Mouse (Mus musculus): ENCODE measurements around the gene Asb16. TPM values are rescaled to one million over a fixed set of nuclear protein-coding genes. Genes with fewer than 3 reads are reported as not detected.
A peak's percentile ranks its signal among the peaks of the same experiment; 100 is the strongest.

The Asb16 gene
- polyA plus RNA-seq, 1 experiment from 2014 or later = 0.09 TPM

DNA sequence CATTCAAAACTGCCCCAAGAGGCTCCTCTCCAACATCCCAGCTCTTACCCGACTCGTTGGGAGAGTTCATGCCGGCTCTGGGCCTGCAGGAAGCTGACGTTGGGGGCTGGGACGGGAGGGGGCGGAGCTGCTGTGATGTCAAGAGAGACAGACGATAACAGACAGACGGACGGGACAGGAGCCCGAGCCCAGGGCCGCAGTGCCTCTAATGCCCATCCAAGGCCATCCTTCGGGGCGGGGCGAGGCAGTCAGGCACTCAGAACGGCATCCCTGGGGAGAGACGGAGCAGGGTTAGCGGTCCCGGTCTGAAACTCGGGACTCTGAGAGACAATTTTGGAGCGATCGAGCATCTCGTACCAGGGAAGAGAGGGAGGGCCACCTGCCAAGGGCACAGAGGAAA lies 43.9 kb upstream of the Asb16 start:
- ATAC-seq (ENCODE audit: low FRiP score, low TSS enrichment) = no peak
- Histone ChIP-seq H3K4me2 (replicated peaks; ENCODE audit: low read depth, low read length) (peak overlapping the region; percentile 37), H3K27ac (ENCODE audit: low read depth, low read length) (no peak overlapping the region), H3K4me3 (ENCODE audit: low read length) (peak overlapping the region; percentile 16; the same call in 1 of the 2 replicates), H3K9ac (ENCODE audit: low read depth, low read length) (0 out of 2 replicates have a peak overlapping the region, but pooled peaks have one; percentile 24), H3K9me3 (ENCODE audit: control insufficient read depth, low read length) (no peaks in the 10 kb centered on the region), H3K36me3 (ENCODE audit: control insufficient read depth, insufficient read depth, low read length) (no peaks in the 10 kb centered on the region; the same call in 1 of the 2 replicates), H3K27me3 (ENCODE audit: control insufficient read depth, insufficient read depth, low read length) (no peaks in the 10 kb centered on the region), H3K4me1 (ENCODE audit: control insufficient read depth, insufficient read depth, low read length) (peaks cover 43% of the 10 kb centered on the region)
- WGBS = 10% methylated on average over 22 of the region's 22 CpGs

- H3K4me1 ChIP-seq (ENCODE audit: control insufficient read depth, insufficient read depth, low read length) = peaks cover 39% of the 10 kb centered on the region
- no peak for ATAC-seq (ENCODE audit: low FRiP score, low TSS enrichment)
- H3K36me3 ChIP-seq (ENCODE audit: control insufficient read depth, insufficient read depth, low read length) = no peaks in the 10 kb centered on the region; the same call in 1 of the 2 replicates
- H3K4me2 ChIP-seq (replicated peaks; ENCODE audit: low read depth, low read length) = peak overlapping the region; percentile 37; the same call in 1 of the 2 replicates
- no peak overlapping the region for H3K4me3 ChIP-seq (ENCODE audit: low read length)
- 74% methylated on average over 5 of the region's 5 CpGs for WGBS
- no peak overlapping the region for H3K27ac ChIP-seq (ENCODE audit: low read depth, low read length)
- no peak overlapping the region for H3K9ac ChIP-seq (ENCODE audit: low read depth, low read length)
- no peaks in the 10 kb centered on the region for H3K9me3 ChIP-seq (ENCODE audit: control insufficient read depth, low read length)
- no peaks in the 10 kb centered on the region for H3K27me3 ChIP-seq (ENCODE audit: control insufficient read depth, insufficient read depth, low read length)
Measured at GRCm38 (mm10) chr11:102225221-102225620, 43.3 kb upstream of the Asb16 start.

- no peak overlapping the region for H3K4me3 ChIP-seq (ENCODE audit: low read length)
- H3K9ac ChIP-seq (ENCODE audit: low read depth, low read length) = no peak overlapping the region
- ATAC-seq (ENCODE audit: low FRiP score, low TSS enrichment) = no peak
- no peak overlapping the region for H3K27ac ChIP-seq (ENCODE audit: low read depth, low read length)
- peaks cover 39% of the 10 kb centered on the region for H3K4me1 ChIP-seq (ENCODE audit: control insufficient read depth, insufficient read depth, low read length)
- H3K27me3 ChIP-seq (ENCODE audit: control insufficient read depth, insufficient read depth, low read length) = no peaks in the 10 kb centered on the region
- no peaks in the 10 kb centered on the region for H3K36me3 ChIP-seq (ENCODE audit: control insufficient read depth, insufficient read depth, low read length)
- no peak overlapping the region for H3K4me2 ChIP-seq (replicated peaks; ENCODE audit: low read depth, low read length)
- 78% methylated on average over 12 of the region's 12 CpGs for WGBS
- H3K9me3 ChIP-seq (ENCODE audit: control insufficient read depth, low read length) = no peaks in the 10 kb centered on the region
Measured at GRCm38 (mm10) chr11:102226067-102226978, 42.2 kb upstream of the Asb16 start.

DNA sequence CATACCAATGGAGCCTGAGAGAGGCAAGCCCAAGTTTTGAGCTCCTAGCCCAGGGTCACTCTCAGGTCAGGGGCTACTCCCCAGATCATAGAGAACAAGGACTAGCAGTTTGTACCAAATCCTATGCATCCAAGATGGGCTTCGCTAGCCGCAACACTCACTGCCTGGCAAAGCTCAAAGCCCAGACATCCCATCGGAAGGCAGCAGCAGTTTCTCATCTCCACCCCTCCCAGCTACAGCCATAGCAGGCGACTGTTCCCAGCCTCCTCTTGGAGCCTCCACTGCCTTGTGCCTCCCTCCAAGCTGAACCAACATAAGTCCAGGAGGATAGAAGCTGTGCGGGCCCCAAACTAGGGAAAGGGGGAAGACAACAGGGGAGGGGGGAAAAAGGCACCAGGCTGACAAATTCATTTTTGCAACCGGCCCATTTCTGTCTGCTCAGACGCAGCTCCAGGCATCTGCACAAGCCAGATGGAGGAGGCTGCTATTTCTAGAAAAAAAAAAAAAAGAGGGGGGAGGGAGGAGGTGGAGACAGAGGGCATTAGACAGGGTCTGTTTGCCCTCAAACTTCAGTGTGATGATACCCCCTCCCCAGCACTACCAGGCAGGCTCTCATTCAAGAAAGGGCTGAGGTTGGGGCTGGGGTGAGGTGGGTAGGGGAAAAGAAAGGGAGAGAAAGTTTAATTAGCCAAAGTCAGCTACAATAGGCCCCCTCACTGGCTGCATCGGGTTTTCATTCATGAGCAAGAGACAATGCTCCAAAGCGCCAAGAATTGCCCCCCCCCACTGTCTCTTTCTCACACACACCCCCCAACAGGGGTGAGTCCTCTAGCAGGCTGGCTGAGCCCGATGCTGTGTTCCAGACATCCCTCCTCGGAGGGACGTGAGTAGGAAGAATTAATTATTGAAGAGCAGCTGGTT lies 41.0 kb upstream of the Asb16 start:
- H3K4me1 ChIP-seq (ENCODE audit: control insufficient read depth, insufficient read depth, low read length) = peaks cover 28% of the 10 kb centered on the region
- H3K4me2 ChIP-seq (replicated peaks; ENCODE audit: low read depth, low read length) = peak overlapping the region; percentile 88
- peak overlapping the region; percentile 92 for H3K4me3 ChIP-seq (ENCODE audit: low read length)
- peak overlapping the region; percentile 18; the same call in 1 of the 2 replicates for H3K9ac ChIP-seq (ENCODE audit: low read depth, low read length)
- 27% methylated on average over 12 of the region's 12 CpGs for WGBS
- H3K36me3 ChIP-seq (ENCODE audit: control insufficient read depth, insufficient read depth, low read length) = no peaks in the 10 kb centered on the region
- no peaks in the 10 kb centered on the region for H3K9me3 ChIP-seq (ENCODE audit: control insufficient read depth, low read length)
- no peak for ATAC-seq (ENCODE audit: low FRiP score, low TSS enrichment)
- H3K27ac ChIP-seq (ENCODE audit: low read depth, low read length) = no peak overlapping the region
- no peaks in the 10 kb centered on the region for H3K27me3 ChIP-seq (ENCODE audit: control insufficient read depth, insufficient read depth, low read length)

DNA sequence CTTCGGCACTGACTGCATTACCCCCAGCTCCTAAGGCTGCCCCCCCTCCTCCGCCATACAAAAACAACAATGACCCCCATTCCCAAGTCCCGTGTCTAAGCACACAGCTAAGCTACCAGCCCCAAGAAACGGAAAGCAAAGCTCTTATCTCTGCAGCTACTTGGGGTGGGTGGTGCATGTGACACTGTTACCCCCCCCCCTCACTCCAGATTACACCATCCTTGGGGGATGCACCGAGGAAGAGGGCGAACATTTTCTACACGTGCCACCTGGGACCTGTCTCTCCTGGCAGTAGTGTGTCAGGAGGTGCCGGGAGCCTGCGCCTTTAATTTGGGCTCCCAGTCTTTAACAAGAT lies 40.4 kb upstream of the Asb16 start:
- ATAC-seq (ENCODE audit: low FRiP score, low TSS enrichment) = no peak
- Histone ChIP-seq H3K36me3 (ENCODE audit: control insufficient read depth, insufficient read depth, low read length) (no peaks in the 10 kb centered on the region), H3K27me3 (ENCODE audit: control insufficient read depth, insufficient read depth, low read length) (no peaks in the 10 kb centered on the region), H3K4me2 (replicated peaks; ENCODE audit: low read depth, low read length) (peak overlapping the region; percentile 88), H3K9me3 (ENCODE audit: control insufficient read depth, low read length) (no peaks in the 10 kb centered on the region), H3K9ac (ENCODE audit: low read depth, low read length) (peak overlapping the region; percentile 18; the same call in 1 of the 2 replicates), H3K27ac (ENCODE audit: low read depth, low read length) (no peak overlapping the region), H3K4me1 (ENCODE audit: control insufficient read depth, insufficient read depth, low read length) (peaks cover 28% of the 10 kb centered on the region), H3K4me3 (ENCODE audit: low read length) (peak overlapping the region; percentile 92)
- WGBS = 35% methylated on average over 9 of the region's 9 CpGs

- no peaks in the 10 kb centered on the region for H3K9me3 ChIP-seq (ENCODE audit: control insufficient read depth, low read length)
Measured at GRCm38 (mm10) chr11:102228646-102229268, 39.8 kb upstream of the Asb16 start.

GRCm38 (mm10) chr11:102229331-102229953 lies 39.1 kb upstream of the Asb16 start:
- Histone ChIP-seq H3K4me3 (ENCODE audit: low read length) (peak overlapping the region; percentile 92), H3K4me1 (ENCODE audit: control insufficient read depth, insufficient read depth, low read length) (peaks cover 27% of the 10 kb centered on the region), H3K4me2 (replicated peaks; ENCODE audit: low read depth, low read length) (peak overlapping the region; percentile 88), H3K9me3 (ENCODE audit: control insufficient read depth, low read length) (no peaks in the 10 kb centered on the region), H3K36me3 (ENCODE audit: control insufficient read depth, insufficient read depth, low read length) (no peaks in the 10 kb centered on the region), H3K9ac (ENCODE audit: low read depth, low read length) (peak overlapping the region; percentile 92), H3K27ac (ENCODE audit: low read depth, low read length) (peak overlapping the region; percentile 62; the same call in 1 of the 2 replicates), H3K27me3 (ENCODE audit: control insufficient read depth, insufficient read depth, low read length) (no peaks in the 10 kb centered on the region)
- WGBS = 1% methylated on average over 40 of the region's 47 CpGs
- ATAC-seq (ENCODE audit: low FRiP score, low TSS enrichment) = peak; percentile 40

More at GRCm38 (mm10) chr11:102228646-102229268, 39.8 kb upstream of the Asb16 start:
- 20% methylated on average over 7 of the region's 7 CpGs for WGBS
- Histone ChIP-seq H3K4me3 (ENCODE audit: low read length) (peak overlapping the region; percentile 92), H3K4me2 (replicated peaks; ENCODE audit: low read depth, low read length) (peak overlapping the region; percentile 88), H3K36me3 (ENCODE audit: control insufficient read depth, insufficient read depth, low read length) (no peaks in the 10 kb centered on the region), H3K9ac (ENCODE audit: low read depth, low read length) (peak overlapping the region; percentile 92; the same call in 1 of the 2 replicates), H3K4me1 (ENCODE audit: control insufficient read depth, insufficient read depth, low read length) (peaks cover 28% of the 10 kb centered on the region), H3K27ac (ENCODE audit: low read depth, low read length) (no peak overlapping the region), H3K27me3 (ENCODE audit: control insufficient read depth, insufficient read depth, low read length) (no peaks in the 10 kb centered on the region)
- no peak for ATAC-seq (ENCODE audit: low FRiP score, low TSS enrichment)
